19 mouse cellular contexts compared by ENCODE assay signal in the genomic region with DNA sequence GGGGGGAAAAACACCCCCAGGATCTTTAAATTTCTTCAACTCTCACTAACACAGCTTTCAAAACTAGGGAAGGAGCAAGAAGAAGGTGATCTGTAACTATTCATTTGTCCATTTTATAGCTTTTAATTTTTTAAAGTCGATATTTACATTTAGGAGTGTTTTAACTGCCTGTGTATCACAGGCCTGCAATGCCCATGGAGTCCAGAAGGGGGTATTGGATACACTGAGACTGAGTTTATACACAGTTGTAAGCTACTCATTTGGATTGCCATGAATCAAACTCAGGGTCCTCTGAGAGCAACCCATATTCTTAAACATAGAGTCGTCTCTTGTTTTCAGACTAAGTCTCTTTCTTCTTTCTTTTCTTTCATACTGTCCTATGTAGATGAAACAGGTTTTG.
A peak's percentile ranks its signal among the peaks of the same experiment; 100 is the strongest.
DNase-seq lines count a peak whose midpoint lies in the region; ATAC-seq and TF ChIP-seq lines count a peak whose summit lies in the region.
"Had no signal": no experiment of that assay in that cellular context is flagged by ENCODE, and none has a peak within 500 bp of the region (broad histone marks: within the 10 kb centered on the region; RNA-seq: fewer than 3 reads in every experiment).

No protein-coding gene starts in this region.

- no peak overlapping the region for H3K27ac ChIP-seq in heart, adult 2 months
- H3K27ac ChIP-seq in lung, embryonic 14.5 days (ENCODE audit: low read depth): no peak overlapping the region
- no peak overlapping the region for H3K27ac ChIP-seq in hindbrain, embryonic 12.5 days
- H3K27ac ChIP-seq: forebrain, embryonic 15.5 days; intestine, embryonic 15.5 days; limb, embryonic 10.5 days; liver, embryonic 14.5 days; midbrain, embryonic 12.5 days had no signal

- no peak overlapping the region for H3K4me2 ChIP-seq in lung, embryonic 14.5 days
- no peak overlapping the region for H3K4me2 ChIP-seq in hindbrain, embryonic 12.5 days (replicated peaks)
- H3K4me2 ChIP-seq: forebrain, embryonic 15.5 days; intestine, embryonic 15.5 days; midbrain, embryonic 12.5 days had no signal

- no peak for ATAC-seq in lung, embryonic 14.5 days (ENCODE audit: insufficient read depth)
- no peak for ATAC-seq in hindbrain, embryonic 12.5 days (ENCODE audit: low FRiP score)
- ATAC-seq: forebrain, embryonic 15.5 days; intestine, embryonic 15.5 days had no signal

- 0 out of 2 replicates have a peak, but pooled peaks have one; percentile 15 for TF ChIP-seq CTCF in heart, adult 2 months (IDR thresholded peaks at IDR 0.05)
- TF ChIP-seq CTCF in lung, embryonic 14.5 days (IDR thresholded peaks at IDR 0.05; ENCODE audit: low read depth): peak; percentile 27
- peak; percentile 59 for TF ChIP-seq CTCF in E14TG2a.4 (conservative IDR thresholded peaks at IDR 0.05; ENCODE audit: low read length)

- H3K9me3 ChIP-seq in lung, embryonic 14.5 days (ENCODE audit: low read depth, low read length): no peaks in the 10 kb centered on the region
- no peaks in the 10 kb centered on the region for H3K9me3 ChIP-seq in E14TG2a.4 (ENCODE audit: low read length)
- H3K9me3 ChIP-seq in hindbrain, embryonic 12.5 days (replicated peaks): no peaks in the 10 kb centered on the region
- H3K9me3 ChIP-seq: forebrain, embryonic 15.5 days; intestine, embryonic 15.5 days; limb, embryonic 10.5 days; midbrain, embryonic 12.5 days had no signal

- TF ChIP-seq POLR2A in heart, adult 2 months (IDR thresholded peaks at IDR 0.05; ENCODE audit: insufficient read depth, low read depth, low read length): no peak

- 79% methylated on average over 2 of the region's 2 CpGs for WGBS in heart, adult 2 months
- WGBS in lung, embryonic 14.5 days: 85% methylated on average over 2 of the region's 2 CpGs
- WGBS in hindbrain, embryonic 12.5 days: 88% methylated on average over 2 of the region's 2 CpGs

- no peaks in the 10 kb centered on the region for H3K27me3 ChIP-seq in heart, adult 2 months (ENCODE audit: control insufficient read depth, insufficient read depth, low read length)
- H3K27me3 ChIP-seq in lung, embryonic 14.5 days (ENCODE audit: insufficient read depth, low read length): no peaks in the 10 kb centered on the region
- H3K27me3 ChIP-seq in E14TG2a.4 (ENCODE audit: insufficient read depth, low read length): no peaks in the 10 kb centered on the region
- H3K27me3 ChIP-seq in hindbrain, embryonic 12.5 days: no peaks in the 10 kb centered on the region
- H3K27me3 ChIP-seq: forebrain, embryonic 15.5 days; intestine, embryonic 15.5 days; midbrain, embryonic 12.5 days had no signal

- no peak for TF ChIP-seq EP300 in heart, adult 2 months (IDR thresholded peaks at IDR 0.05; ENCODE audit: insufficient read depth, low read depth, low read length)

- H3K9ac ChIP-seq in heart, adult 2 months (ENCODE audit: low read depth, low read length): no peak overlapping the region
- no peak overlapping the region for H3K9ac ChIP-seq in lung, embryonic 14.5 days
- H3K9ac ChIP-seq in hindbrain, embryonic 12.5 days: no peak overlapping the region
- H3K9ac ChIP-seq: forebrain, embryonic 15.5 days; intestine, embryonic 15.5 days; liver, embryonic 14.5 days; midbrain, embryonic 12.5 days had no signal

- H3K4me1 ChIP-seq in heart, adult 2 months (ENCODE audit: control insufficient read depth, insufficient read depth, low read length): no peaks in the 10 kb centered on the region
- H3K4me1 ChIP-seq in lung, embryonic 14.5 days (ENCODE audit: insufficient read depth): no peaks in the 10 kb centered on the region
- no peaks in the 10 kb centered on the region for H3K4me1 ChIP-seq in E14TG2a.4 (replicated peaks; ENCODE audit: low read depth, low read length)
- H3K4me1 ChIP-seq in hindbrain, embryonic 12.5 days: peaks cover 8% of the 10 kb centered on the region; the same call in 1 of the 2 replicates
- H3K4me1 ChIP-seq: intestine, embryonic 15.5 days; limb, embryonic 10.5 days had no signal

- no peak for DNase-seq in heart, adult 2 months
- no peak for DNase-seq in heart, postnatal 25 days (ENCODE audit: low spot score)
- DNase-seq in lung, embryonic 14.5 days: peak; percentile 24
- no peak for DNase-seq in lung, postnatal 25 days (ENCODE audit: low spot score)
- peak; percentile 46 for DNase-seq in ZHBTc4 (ENCODE audit: low read depth, low spot score)
- no peak for DNase-seq in urinary bladder, postnatal 25 days (ENCODE audit: low spot score)
- DNase-seq: adrenal gland, postnatal 25 days; cerebellum, adult 8-10 months; lung, postnatal 36 days; spleen, adult 18-20 months; thymus, adult 2 months had no signal

- no peaks in the 10 kb centered on the region for H3K79me2 ChIP-seq in heart, adult 2 months (replicated peaks; ENCODE audit: control insufficient read depth, insufficient read depth, low read length)

- no peak overlapping the region for H3K4me3 ChIP-seq in heart, adult 2 months
- no peak overlapping the region for H3K4me3 ChIP-seq in lung, embryonic 14.5 days (ENCODE audit: low read depth, low read length)
- H3K4me3 ChIP-seq in E14TG2a.4 (replicated peaks; ENCODE audit: low read length): no peak overlapping the region
- no peak overlapping the region for H3K4me3 ChIP-seq in hindbrain, embryonic 12.5 days
- H3K4me3 ChIP-seq: erythroblast, embryonic 14.5 days; forebrain, embryonic 15.5 days; intestine, embryonic 15.5 days; limb, embryonic 10.5 days; midbrain, embryonic 12.5 days had no signal

- intact Hi-C loops in heart, adult 2 months (cut with DNase I): no loop called here
- intact Hi-C loops in heart, postnatal 25 days (cut with DNase I): no loop called here

- no peaks in the 10 kb centered on the region for H3K36me3 ChIP-seq in heart, adult 2 months (ENCODE audit: control insufficient read depth, insufficient read depth, low read length)
- H3K36me3 ChIP-seq in lung, embryonic 14.5 days (ENCODE audit: insufficient read depth): no peaks in the 10 kb centered on the region
- no peaks in the 10 kb centered on the region for H3K36me3 ChIP-seq in E14TG2a.4 (ENCODE audit: insufficient read depth, low read length)
- no peaks in the 10 kb centered on the region for H3K36me3 ChIP-seq in hindbrain, embryonic 12.5 days
- H3K36me3 ChIP-seq: forebrain, embryonic 15.5 days; intestine, embryonic 15.5 days; limb, embryonic 10.5 days; midbrain, embryonic 12.5 days had no signal

Comparison
In these comparisons a context has a peak if more than half of its experiments do, and no peak if none do; other contexts are left out.
1. DNase-seq: peak in lung, embryonic 14.5 days (single experiment) and ZHBTc4 (single experiment); none in heart, adult 2 months (0 of 2), heart, postnatal 25 days (single experiment), lung, postnatal 25 days (single experiment) and urinary bladder, postnatal 25 days (single experiment).
2. Peak in every context shown above with its lines, with median percentiles within 50 percentile points of each other: CTCF ChIP-seq.